Mouse (Mus musculus) G1E (cell line): ENCODE data around the gene Tmem199. TPM values are rescaled to one million over a fixed set of nuclear protein-coding genes. Genes with fewer than 3 reads are reported as not detected.

Source experiments
- ATAC-seq: 2 replicates; pipeline ENCODE4 v1.8.0; 2016; ENCODE audit warnings: mild to moderate bottlenecking; ENCODE audit not compliant: insufficient number of reproducible peaks, poor library complexity, low FRiP score, severe bottlenecking; ENCODE audit errors: extremely low read depth
- DNase-seq: peaks from one replicate; pipeline ENCODE4 v3.0.0; 2012; ENCODE audit warnings: low spot score
- H3K27me3 ChIP-seq: 2 replicates; pipeline ENCODE4 v1.6.1; 2012; ENCODE audit warnings: mild to moderate bottlenecking, low read length, inconsistent platforms; ENCODE audit not compliant: insufficient read depth
- H3K36me3 ChIP-seq: replicated peaks from 2 replicates; pipeline ENCODE3; 2012; ENCODE audit warnings: mild to moderate bottlenecking, inconsistent platforms
- H3K4me1 ChIP-seq: 2 replicates; pipeline ENCODE4 v1.6.1; 2012; ENCODE audit warnings: low read depth, low read length, inconsistent platforms, mixed read lengths; ENCODE audit not compliant: insufficient read depth
- H3K4me3 ChIP-seq: 2 replicates; pipeline ENCODE4 v1.5.1; 2012; ENCODE audit warnings: low read depth, mild to moderate bottlenecking, inconsistent platforms, low read length, moderate library complexity, mixed read lengths
- H3K9me3 ChIP-seq: replicated peaks from 2 replicates; pipeline ENCODE4 v1.6.1; 2012; ENCODE audit warnings: inconsistent platforms
- CTCF ChIP-seq: IDR thresholded peaks from 2 replicates; pipeline ENCODE4 v1.5.1; 2012; ENCODE audit warnings: low read depth, low read length, inconsistent platforms, mixed read lengths
- GATA1 ChIP-seq: IDR thresholded peaks from 2 replicates; pipeline ENCODE4 v1.6.1; 2012; ENCODE audit warnings: borderline replicate concordance, low read length, inconsistent platforms, mixed read lengths
- GATA2 ChIP-seq: IDR thresholded peaks from 2 replicates; pipeline ENCODE4 v1.6.1; 2012; ENCODE audit warnings: low read depth, low read length, inconsistent platforms, borderline replicate concordance
- POLR2AphosphoS5 ChIP-seq: IDR thresholded peaks from 2 replicates; pipeline ENCODE4 v1.6.1; 2012; ENCODE audit warnings: low read depth, low read length, inconsistent platforms; ENCODE audit not compliant: insufficient replicate concordance
- TAL1 ChIP-seq: conservative IDR thresholded peaks from 2 replicates; pipeline ENCODE4 v1.6.1; 2012; ENCODE audit warnings: low read depth, low read length, inconsistent platforms, mixed read lengths
- polyA plus RNA-seq: library from polyadenylated mRNA; stranded (reverse); fragments of >175 nt; gene quantifications from 2 replicates; pipeline ENCODE4 v1.2.3, GENCODE M21; 2012
- total RNA-seq, 2 experiments: library from RNA; stranded (forward) in 1 of 2; stranded (reverse) in 1 of 2; fragments of 200-1000 nt in 1 of 2; fragments of >200 nt in 1 of 2; fragmentation: Nextera tagmentation in 1 of 2; gene quantifications; 2 replicates each; pipeline ENCODE4 v1.2.3; 2014 to 2017

The Tmem199 gene
- total and polyA plus RNA-seq, 3 experiments = 15.8 to 51.6 (median 25.8) TPM

DNA sequence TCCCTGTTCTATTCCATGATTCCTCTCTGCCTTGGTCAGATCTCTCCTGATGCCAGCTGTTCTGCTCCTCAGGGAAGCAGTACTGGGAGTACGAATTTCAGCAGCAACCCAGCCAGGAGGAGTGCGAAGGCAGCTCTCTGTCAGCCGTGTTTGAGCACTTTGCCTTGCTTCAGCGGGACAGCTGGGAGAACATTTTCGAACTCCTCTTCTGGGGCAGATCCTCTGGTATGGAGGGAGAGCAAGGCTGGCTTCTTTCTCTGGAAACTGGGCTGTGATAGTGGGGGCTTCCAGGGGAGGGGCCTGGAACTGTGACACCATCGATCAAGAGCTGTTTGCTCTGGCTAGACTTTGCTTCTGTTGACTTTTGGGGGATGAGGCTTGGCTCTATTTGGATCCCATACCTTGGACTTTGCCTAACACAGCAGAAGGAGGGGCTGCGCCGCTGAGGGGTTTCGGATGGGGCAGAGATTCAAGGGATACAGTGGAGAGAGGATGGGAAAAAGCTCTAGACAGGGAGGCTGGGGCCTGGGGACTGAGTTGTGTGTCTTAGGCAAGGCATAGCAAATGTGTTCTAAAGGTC is 11.3 kb downstream of the Tmem199 start:
- Histone ChIP-seq H3K36me3 (peaks cover 17% of the 10 kb centered on the region), H3K4me1 (peaks cover 21% of the 10 kb centered on the region), H3K27me3 (peaks cover 44% of the 10 kb centered on the region), H3K4me3 (no peak overlapping the region), H3K9me3 (no peaks in the 10 kb centered on the region)
- DNase-seq (no peak), ATAC-seq (no peak)
- TF ChIP-seq GATA2 = no peak
- TF ChIP-seq GATA1 = no peak
- TF ChIP-seq TAL1 = no peak
- TF ChIP-seq POLR2AphosphoS5 = no peak
- TF ChIP-seq CTCF = no peak

DNA sequence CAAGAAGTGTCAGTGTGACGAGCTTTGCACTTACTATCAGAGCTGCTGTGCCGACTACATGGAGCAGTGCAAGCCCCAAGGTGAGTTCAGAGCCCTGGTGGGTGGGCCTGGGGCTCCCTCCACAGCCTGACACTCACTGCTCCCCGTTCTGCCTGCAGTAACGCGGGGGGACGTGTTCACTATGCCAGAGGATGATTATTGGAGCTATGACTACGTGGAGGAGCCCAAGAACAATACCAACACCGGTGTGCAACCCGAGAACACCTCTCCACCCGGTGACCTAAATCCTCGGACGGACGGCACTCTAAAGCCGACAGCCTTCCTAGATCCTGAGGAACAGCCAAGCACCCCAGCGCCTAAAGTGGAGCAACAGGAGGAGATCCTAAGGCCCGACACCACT is 12.4 kb downstream of the Tmem199 start:
- H3K4me1 ChIP-seq = peaks cover 21% of the 10 kb centered on the region
- H3K36me3 ChIP-seq = peaks cover 7% of the 10 kb centered on the region
- ATAC-seq (no peak), DNase-seq (no peak)
- H3K4me3 ChIP-seq = no peak overlapping the region
- TF ChIP-seq POLR2AphosphoS5 = no peak
- TF ChIP-seq GATA2 = no peak
- TF ChIP-seq GATA1 = no peak
- TF ChIP-seq TAL1 = no peak
- TF ChIP-seq CTCF = no peak
- H3K27me3 ChIP-seq = peaks cover 46% of the 10 kb centered on the region
- H3K9me3 ChIP-seq = no peaks in the 10 kb centered on the region

DNA sequence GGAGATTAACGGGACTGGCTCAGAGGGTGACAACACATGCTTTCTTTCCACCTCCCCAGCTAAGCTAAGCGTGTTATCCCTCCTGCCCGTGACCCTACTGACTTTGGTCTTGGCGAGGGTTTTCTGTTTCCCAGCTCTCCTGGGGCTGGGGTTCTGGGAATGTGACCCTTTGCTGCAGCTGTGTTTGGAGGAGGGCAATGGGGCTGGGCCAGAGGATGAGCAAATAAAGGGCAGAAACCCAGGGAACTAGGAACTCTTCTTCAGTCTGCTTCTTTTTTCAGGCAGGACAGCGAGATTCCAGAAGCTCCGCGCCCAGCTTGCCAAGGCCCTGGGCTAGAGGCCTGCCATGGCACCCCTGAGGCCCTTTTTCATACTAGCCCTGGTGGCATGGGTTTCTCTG is 13.0 kb downstream of the Tmem199 start, which contains the start of gene Vtn:
Gene Vtn, plus strand, starts transcription at position 88 of the 400 bp plus-strand sequence.
- TF ChIP-seq GATA2 = no peak
- TF ChIP-seq POLR2AphosphoS5 = no peak
- no peak for TF ChIP-seq CTCF
- TF ChIP-seq GATA1 = no peak
- TF ChIP-seq TAL1 = no peak
- ATAC-seq (no peak), DNase-seq (no peak)
- peaks cover 7% of the 10 kb centered on the region for H3K36me3 ChIP-seq
- H3K9me3 ChIP-seq = no peaks in the 10 kb centered on the region
- H3K4me1 ChIP-seq = peaks cover 21% of the 10 kb centered on the region
- peaks cover 50% of the 10 kb centered on the region for H3K27me3 ChIP-seq
- peak within 1 kb of the TSS; percentile 64; the same call in 1 of the 2 replicates for H3K4me3 ChIP-seq

DNA sequence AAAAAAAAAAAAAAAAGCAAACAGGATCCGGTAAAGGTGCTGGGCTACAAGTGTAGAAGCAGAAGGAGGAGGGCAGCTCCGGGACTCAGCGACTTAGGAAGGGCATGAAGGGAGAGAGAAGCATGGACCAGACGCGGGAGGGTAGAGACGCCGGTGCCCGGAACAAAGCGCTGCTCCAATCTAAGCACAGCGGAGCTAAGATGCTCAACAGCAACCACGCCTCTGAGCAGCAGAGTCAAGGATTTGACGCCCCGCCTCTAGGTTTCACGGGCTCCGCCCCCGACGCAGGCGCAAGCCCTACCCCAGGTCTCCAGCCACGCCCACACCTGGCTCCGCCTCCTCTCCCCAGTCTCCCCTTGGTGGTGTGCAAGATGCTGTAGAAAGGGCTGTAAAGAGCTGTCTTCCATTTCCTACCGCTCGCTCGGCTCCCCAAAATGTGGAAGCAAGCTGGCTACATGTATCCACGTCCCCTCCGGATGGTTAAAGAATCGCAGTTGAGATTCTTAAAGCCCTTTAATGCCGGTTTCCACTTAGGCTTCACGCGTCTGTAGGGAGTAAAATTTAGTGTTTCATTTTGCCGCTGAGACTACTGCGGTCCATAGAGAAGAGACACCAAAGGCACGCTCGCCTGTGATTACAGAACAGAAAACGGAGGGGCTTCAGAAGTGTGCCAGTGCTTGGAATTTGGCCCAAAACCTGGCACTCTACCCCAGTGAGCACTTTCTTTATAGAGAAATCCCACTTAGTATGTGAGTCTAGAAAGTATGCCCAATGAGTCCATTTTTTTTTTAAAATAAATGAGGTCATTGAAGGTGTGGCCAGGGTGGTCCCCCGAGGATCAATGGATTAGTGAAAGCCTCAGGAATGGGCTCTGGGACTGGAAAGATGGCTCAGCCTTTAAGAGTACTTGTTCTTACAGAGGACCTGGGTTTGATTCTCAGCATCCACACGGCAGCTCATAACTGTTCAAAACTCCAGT is 14.1 kb downstream of the Tmem199 start, which contains the start of gene Sarm1:
Gene Sarm1, minus strand, starts transcription at position 211 of the 979 bp plus-strand sequence.
- ATAC-seq = peak; percentile 81
- peak; percentile 89 for DNase-seq
- Histone ChIP-seq H3K36me3 (no peaks in the 10 kb centered on the region), H3K4me1 (peaks cover 21% of the 10 kb centered on the region), H3K4me3 (peak within 1 kb of the TSS; percentile 64; the same call in 1 of the 2 replicates), H3K27me3 (peaks cover 51% of the 10 kb centered on the region), H3K9me3 (no peaks in the 10 kb centered on the region)
- TF ChIP-seq GATA1 = no peak
- no peak for TF ChIP-seq POLR2AphosphoS5
- no peak for TF ChIP-seq GATA2
- no peak for TF ChIP-seq CTCF
- TF ChIP-seq TAL1 = no peak

DNA sequence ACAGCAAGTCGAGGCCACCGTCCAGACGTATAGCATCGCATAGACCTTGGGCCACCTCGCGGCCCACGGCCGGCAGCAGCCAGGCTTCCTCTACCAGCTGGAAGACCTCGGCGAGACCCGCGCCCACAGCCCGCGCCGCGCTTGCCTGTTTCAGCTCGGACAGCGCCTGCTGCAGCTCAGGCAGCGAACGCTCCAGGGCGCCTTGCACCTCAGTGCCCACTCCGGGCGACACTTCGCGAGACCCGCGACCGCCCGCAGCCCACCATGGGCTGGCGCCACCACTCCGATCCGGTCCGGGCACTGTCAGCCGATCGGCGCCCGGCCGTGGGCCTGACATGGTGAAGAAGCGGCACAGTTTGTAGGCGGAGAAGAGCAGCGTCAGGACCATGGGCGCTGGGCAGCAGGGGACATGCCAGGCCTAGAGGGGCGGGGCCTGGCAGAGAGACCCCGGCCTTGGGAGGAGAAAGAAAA is 14.9 kb downstream of the Tmem199 start:
- ATAC-seq (no peak), DNase-seq (no peak)
- Histone ChIP-seq H3K9me3 (no peaks in the 10 kb centered on the region), H3K27me3 (peaks cover 51% of the 10 kb centered on the region), H3K4me3 (peak overlapping the region; percentile 64; the same call in 1 of the 2 replicates), H3K4me1 (peaks cover 21% of the 10 kb centered on the region), H3K36me3 (no peaks in the 10 kb centered on the region)
- TF ChIP-seq POLR2AphosphoS5 (no peak), CTCF (no peak), GATA2 (no peak), TAL1 (no peak)

DNA sequence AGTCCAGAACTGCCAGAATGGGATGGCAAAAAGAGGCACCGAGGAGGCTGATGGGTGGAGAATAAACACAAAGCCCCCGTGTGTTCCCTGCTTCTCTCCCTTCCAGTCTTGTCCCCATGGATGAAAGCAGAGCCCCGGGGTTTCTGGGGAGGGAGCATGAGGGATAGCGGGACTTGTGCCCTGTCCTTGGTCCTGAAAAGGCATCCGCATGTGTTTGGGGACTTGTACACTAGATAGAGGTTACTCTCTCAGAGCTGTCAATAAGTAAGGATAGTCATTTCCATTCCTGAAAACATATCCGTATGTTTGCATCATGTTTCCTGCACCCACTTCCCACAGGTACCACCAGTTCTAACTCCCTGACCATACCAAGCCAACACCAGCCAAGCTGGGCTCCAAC is 16.1 kb downstream of the Tmem199 start:
- H3K36me3 ChIP-seq = no peaks in the 10 kb centered on the region
- TF ChIP-seq GATA1 = no peak
- no peak for TF ChIP-seq TAL1
- no peak for TF ChIP-seq POLR2AphosphoS5
- no peak for TF ChIP-seq GATA2
- no peak for TF ChIP-seq CTCF
- DNase-seq = peak; percentile 52
- no peak for ATAC-seq
- no peaks in the 10 kb centered on the region for H3K9me3 ChIP-seq
- H3K4me3 ChIP-seq = no peak overlapping the region
- peaks cover 49% of the 10 kb centered on the region for H3K27me3 ChIP-seq
- H3K4me1 ChIP-seq = peaks cover 21% of the 10 kb centered on the region
